In the genomic region with DNA sequence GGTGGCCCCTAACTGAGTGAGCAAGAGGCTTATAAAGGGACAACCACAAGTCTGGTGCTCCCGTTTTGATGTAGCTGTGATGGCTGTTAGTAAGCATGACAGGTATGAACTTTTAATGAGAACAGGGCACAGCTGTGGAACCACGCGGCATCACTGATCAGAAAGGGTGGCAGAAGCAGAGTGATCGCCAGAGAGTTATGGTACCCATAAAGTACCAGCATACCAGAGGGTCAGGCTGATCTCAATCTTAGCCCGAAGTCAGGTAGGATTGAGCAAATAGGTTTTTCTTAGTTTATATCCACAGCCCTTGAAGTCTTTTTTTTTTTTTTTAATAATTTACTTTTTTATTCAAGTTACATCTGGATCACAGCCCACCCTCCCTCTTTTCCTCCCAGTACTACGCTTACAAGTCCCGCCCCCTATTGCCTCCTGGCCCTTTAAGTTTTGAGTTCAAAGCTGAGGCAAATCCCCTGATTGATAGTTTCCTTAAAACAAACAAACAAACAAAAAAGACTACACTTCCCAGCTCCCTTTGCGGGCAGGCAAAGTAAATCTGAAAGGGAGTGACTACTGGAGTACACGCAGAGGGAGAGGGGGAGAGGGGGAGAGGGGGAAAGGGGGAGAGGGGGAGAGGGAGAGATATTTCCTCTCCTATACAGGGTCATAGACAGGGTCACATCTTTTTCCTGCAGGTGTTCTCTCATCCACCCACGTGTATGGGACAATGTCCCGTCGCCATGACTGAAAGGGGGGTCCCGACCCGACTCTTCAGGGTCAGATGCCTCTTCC, we compare ENCODE assay signal across 8 mouse cellular contexts. TPM values are rescaled to one million over a fixed set of nuclear protein-coding genes. Genes with fewer than 3 reads are reported as not detected.
A peak's percentile ranks its signal among the peaks of the same experiment; 100 is the strongest.
DNase-seq lines count a peak whose midpoint lies in the region; ATAC-seq and TF ChIP-seq lines count a peak whose summit lies in the region.

No protein-coding gene starts in this region.

- 25% methylated on average over 13 of the region's 14 CpGs for WGBS in liver, embryonic 14.5 days (ENCODE audit: insufficient replicate concordance)

- no peak for TF ChIP-seq POLR2A in CH12.LX (IDR thresholded peaks at IDR 0.05; ENCODE audit: low read depth, low read length)

- H3K9ac ChIP-seq in CH12.LX (ENCODE audit: insufficient read depth, low read depth): no peak overlapping the region
- H3K9ac ChIP-seq in liver, embryonic 14.5 days (replicated peaks): no peak overlapping the region

- peaks cover 0 to 6% of the 10 kb centered on the region in 2 experiments; a peak in 2 of 4 replicates for H3K4me1 ChIP-seq in CH12.LX (ENCODE audit: control insufficient read depth in 1 of 2, insufficient read depth in 2 of 2)
- 0 out of 4 replicates have a peak, but pooled peaks cover 0 to 2% of the 10 kb centered on the region in 2 experiments for H3K4me1 ChIP-seq in liver, embryonic 14.5 days (replicated peaks; ENCODE audit: control insufficient read depth in 2 of 2, insufficient read depth in 2 of 2, low read length in 1 of 2)

- no peaks in the 10 kb centered on the region for H3K79me2 ChIP-seq in CH12.LX (replicated peaks; ENCODE audit: control insufficient read depth, extremely low read depth, insufficient read depth, poor library complexity, severe bottlenecking)

- peaks cover 10% of the 10 kb centered on the region for H3K9me3 ChIP-seq in CH12.LX (replicated peaks; ENCODE audit: low read length)
- no peaks in the 10 kb centered on the region; the same call in 1 of the 2 replicates for H3K9me3 ChIP-seq in liver, embryonic 14.5 days (ENCODE audit: control insufficient read depth, low read length)

- no peak for TF ChIP-seq EP300 in CH12.LX (IDR thresholded peaks at IDR 0.05; ENCODE audit: low read length)
- TF ChIP-seq EP300 in liver, embryonic 14.5 days (IDR thresholded peaks at IDR 0.05; ENCODE audit: low read depth): no peak

- peaks cover 46% of the 10 kb centered on the region for H3K27me3 ChIP-seq in CH12.LX (replicated peaks)
- peaks cover 4% of the 10 kb centered on the region for H3K27me3 ChIP-seq in liver, embryonic 14.5 days (ENCODE audit: control insufficient read depth, insufficient read depth, low read length)

- dilution Hi-C loops in CH12.LX (cut with MboI; ENCODE audit: extremely low pct_ligation_motif_present, extremely low pct_unique_long_range_greater_than_20kb, low sequenced_read_pairs): no loop called here

- peak overlapping the region; percentile 67; the same call in 1 of the 2 replicates for H3K4me2 ChIP-seq in CH12.LX (ENCODE audit: insufficient read depth, low read depth, poor library complexity, severe bottlenecking)
- peak overlapping the region; percentile 38; the same call in 1 of the 2 replicates for H3K4me2 ChIP-seq in liver, embryonic 14.5 days (ENCODE audit: low read depth)

- no peak overlapping the region for H3K4me3 ChIP-seq in CH12.LX (replicated peaks in 1 of 3; ENCODE audit: low read depth in 2 of 3, low read length in 2 of 3, poor library complexity in 1 of 3)
- no peak overlapping the region for H3K4me3 ChIP-seq in liver, embryonic 14.5 days (ENCODE audit: insufficient read depth in 1 of 2, low read depth in 2 of 2, low read length in 2 of 2)

- TF ChIP-seq RAD21 in CH12.LX (IDR thresholded peaks at IDR 0.05; ENCODE audit: low read depth, low read length): no peak

- no peaks in the 10 kb centered on the region for H3K36me3 ChIP-seq in CH12.LX (replicated peaks in 1 of 2; ENCODE audit: control insufficient read depth in 1 of 2, insufficient read depth in 1 of 2, low read length in 1 of 2)
- no peaks in the 10 kb centered on the region for H3K36me3 ChIP-seq in liver, embryonic 14.5 days (replicated peaks; ENCODE audit: control insufficient read depth, insufficient read depth, low read depth)

- no peak for TF ChIP-seq CTCF in CH12.LX (conservative IDR thresholded peaks at IDR 0.05 in 1 of 2, IDR thresholded peaks at IDR 0.05 in 1 of 2; ENCODE audit: low read depth in 2 of 2, low read length in 2 of 2)
- no peak for TF ChIP-seq CTCF in liver, embryonic 14.5 days (IDR thresholded peaks at IDR 0.05; ENCODE audit: low read depth)

- no peak for ATAC-seq in liver, embryonic 14.5 days (ENCODE audit: insufficient read depth)

- peak; percentile 43 for DNase-seq in embryo, embryonic 10.5 days (ENCODE audit: low spot score)
- DNase-seq in embryo, embryonic 10 days (ENCODE audit: low spot score): no peak
- no peak for DNase-seq in CH12.LX (ENCODE audit: extremely low read depth)
- peak; percentile 35 for DNase-seq in forelimb bud, embryonic 11.5 days (ENCODE audit: low read depth, low spot score)
- DNase-seq in liver, embryonic 14.5 days (ENCODE audit: low read depth in 3 of 3, low spot score in 3 of 3): no peak
- no peak for DNase-seq in thymus, adult 18-20 months
- no peak for DNase-seq in left cerebral cortex, adult 11 months (ENCODE audit: low spot score)
- no peak for DNase-seq in frontal cortex, postnatal 14 days (ENCODE audit: low spot score in 2 of 2)

- no peak overlapping the region for H3K27ac ChIP-seq in CH12.LX (ENCODE audit: insufficient read depth, low read depth)
- no peak overlapping the region for H3K27ac ChIP-seq in liver, embryonic 14.5 days

- in situ Hi-C loops in CH12.LX (cut with MboI; ENCODE audit: low pct_ligation_motif_present, low pct_unique_long_range_greater_than_20kb, low sequenced_read_pairs): loop anchor here (10.0 kb wide), 1 partner anchor 127 kb away; no protein-coding TSS in a partner anchor

TF ChIP-seq in CH12.LX, 34 proteins besides CTCF, POLR2A, EP300 and RAD21:
- TF ChIP-seq PAX5 (IDR thresholded peaks at IDR 0.05; ENCODE audit: low read length): no peak
- TF ChIP-seq CHD1 (IDR thresholded peaks at IDR 0.05; ENCODE audit: low read depth, low read length): no peak
- TF ChIP-seq ZNF384 (IDR thresholded peaks at IDR 0.05; ENCODE audit: low read depth, low read length): no peak
- no peak for TF ChIP-seq NRF1 (IDR thresholded peaks at IDR 0.05; ENCODE audit: low read depth, low read length)
- no peak for TF ChIP-seq MAX (IDR thresholded peaks at IDR 0.05; ENCODE audit: low read length)
- no peak for TF ChIP-seq JUND (conservative IDR thresholded peaks at IDR 0.05; ENCODE audit: low read depth, low read length)
- TF ChIP-seq RCOR1 (conservative IDR thresholded peaks at IDR 0.05; ENCODE audit: low read depth, low read length): no peak
- no peak for TF ChIP-seq ZC3H11A (IDR thresholded peaks at IDR 0.05; ENCODE audit: low read depth, low read length)
- TF ChIP-seq MEF2A (IDR thresholded peaks at IDR 0.05; ENCODE audit: borderline replicate concordance, low read depth, low read length): no peak
- no peak for TF ChIP-seq HCFC1 (IDR thresholded peaks at IDR 0.05; ENCODE audit: low read depth, low read length)

RNA-seq across cellular contexts. Expression of a gene that starts 1.1 kb away (rescaled TPM):
- total RNA-seq in CH12.LX (2012; rRNA removed) (0.25 and 0.51 TPM in 2 replicates), CH12.LX (2014; rRNA removed) (0.45 TPM in 1 of 2 replicates, not detected in the other)
- 3.8 and 4.7 TPM in 2 replicates for polyA plus RNA-seq in CH12.LX (2012; ENCODE audit: insufficient read length, low read depth)
- 10.5 and 15.1 TPM in 2 replicates for polyA plus RNA-seq in liver, embryonic 14.5 days (2012; rRNA removed)
- polyA plus RNA-seq in liver, embryonic 14.5 days (2014; fragmentation: Nextera tagmentation; extraction: Ambion mirVana): 23.2 and 32.0 TPM in 2 replicates

RNA-seq across cellular contexts. Expression of a gene that starts 32.4 kb away (rescaled TPM):
- total RNA-seq in CH12.LX (2012; rRNA removed): not detected in 2 replicates
- not detected in 2 replicates for total RNA-seq in CH12.LX (2014; rRNA removed)
- polyA plus RNA-seq in CH12.LX (2012; ENCODE audit: insufficient read length, low read depth): not detected in 2 replicates
- 0.16 and 0.18 TPM in 2 replicates for polyA plus RNA-seq in liver, embryonic 14.5 days (2012; rRNA removed)
- 0.09 and 0.19 TPM in 2 replicates for polyA plus RNA-seq in liver, embryonic 14.5 days (2014; fragmentation: Nextera tagmentation; extraction: Ambion mirVana)

RNA-seq across cellular contexts. Expression of a gene that starts 38.0 kb away (rescaled TPM):
- total RNA-seq in CH12.LX (2012; rRNA removed): 16.3 and 17.4 TPM in 2 replicates
- total RNA-seq in CH12.LX (2014; rRNA removed): 11.7 and 11.9 TPM in 2 replicates
- 13.2 and 27.3 TPM in 2 replicates for polyA plus RNA-seq in CH12.LX (2012; ENCODE audit: insufficient read length, low read depth)
- polyA plus RNA-seq in liver, embryonic 14.5 days (2012; rRNA removed): 6.5 and 10.0 TPM in 2 replicates
- polyA plus RNA-seq in liver, embryonic 14.5 days (2014; fragmentation: Nextera tagmentation; extraction: Ambion mirVana): 5.5 and 6.7 TPM in 2 replicates

RNA-seq across cellular contexts. Expression of a gene that starts 50.8 kb away (rescaled TPM):
- not detected in 2 replicates for total RNA-seq in CH12.LX (2012; rRNA removed)
- total RNA-seq in CH12.LX (2014; rRNA removed): not detected in 2 replicates
- polyA plus RNA-seq in CH12.LX (2012; ENCODE audit: insufficient read length, low read depth): not detected in 2 replicates
- polyA plus RNA-seq in liver, embryonic 14.5 days (2012; rRNA removed): 0.03 TPM in 1 of 2 replicates, not detected in the other
- polyA plus RNA-seq in liver, embryonic 14.5 days (2014; fragmentation: Nextera tagmentation; extraction: Ambion mirVana): not detected in 2 replicates

RNA-seq across cellular contexts. Expression of a gene that starts 53.5 kb away (rescaled TPM):
- total RNA-seq in CH12.LX (2012; rRNA removed) (0.04 TPM in 2 replicates), CH12.LX (2014; rRNA removed) (not detected in 2 replicates)
- polyA plus RNA-seq in CH12.LX (2012; ENCODE audit: insufficient read length, low read depth): not detected in 2 replicates
- polyA plus RNA-seq in liver, embryonic 14.5 days (2012; rRNA removed): 0.11 TPM in 2 replicates
- 0.03 and 0.05 TPM in 2 replicates for polyA plus RNA-seq in liver, embryonic 14.5 days (2014; fragmentation: Nextera tagmentation; extraction: Ambion mirVana)

Comparison
In these comparisons a context has a peak if more than half of its experiments do, and no peak if none do; other contexts are left out.
1. DNase-seq: peak in embryo, embryonic 10.5 days (single experiment) and forelimb bud, embryonic 11.5 days (single experiment); none in embryo, embryonic 10 days (single experiment), CH12.LX (single experiment), liver, embryonic 14.5 days (0 of 3), thymus, adult 18-20 months (0 of 2), left cerebral cortex, adult 11 months (single experiment) and frontal cortex, postnatal 14 days (0 of 2).